Mouse (Mus musculus) liver, postnatal 0 days (tissue): ENCODE measurements at regions not wholly inside any gene's neighbourhood (a gene's known extent, or its start where the extent isn't known, plus 50 kb on each side); places are given as distances from the start of the nearest gene placed in this dataset.

Experiments used
- CTCF ChIP-seq: sonication (generic); IDR thresholded peaks from 2 replicates; pipeline ENCODE4 v1.5.1; 2016; ENCODE audit warnings: antibody characterized with exemption, low read depth
- EP300 ChIP-seq: IDR thresholded peaks from 2 replicates; pipeline ENCODE4 v1.6.1; 2016; ENCODE audit warnings: antibody characterized with exemption, low read depth, mild to moderate bottlenecking

GRCm38 (mm10) chr3:21860915-21861635, 215.4 kb upstream of the Tbl1xr1 start:
- TF ChIP-seq CTCF = no peak
- no peak for TF ChIP-seq EP300
